Mouse (Mus musculus) C2C12 (cell line): Measurements from ENCODE around the gene Bdkrb2. TPM values are rescaled to one million over a fixed set of nuclear protein-coding genes. Genes with fewer than 3 reads are reported as not detected.
A peak's percentile ranks its signal among the peaks of the same experiment; 100 is the strongest.

Experiments used
- H3K27me3 ChIP-seq: one replicate; pipeline ENCODE4 v1.6.1; 2011; ENCODE audit not compliant: control insufficient read depth, insufficient read depth, insufficient read length
- H3K36me3 ChIP-seq: one replicate; pipeline ENCODE4 v1.6.1; 2011; ENCODE audit not compliant: control insufficient read depth, insufficient read depth
- H3K4me3 ChIP-seq: one replicate; pipeline ENCODE4 v1.5.1; 2011; ENCODE audit warnings: mild to moderate bottlenecking, control low read depth; ENCODE audit not compliant: poor library complexity, insufficient read depth, severe bottlenecking
- H3K79me2 ChIP-seq: one replicate; pipeline ENCODE4 v1.6.1; 2011; ENCODE audit not compliant: control insufficient read depth, insufficient read depth
- H3K79me3 ChIP-seq: one replicate; pipeline ENCODE4 v1.6.1; 2011; ENCODE audit warnings: low read depth, control low read depth
- H3ac ChIP-seq: one replicate; pipeline ENCODE3; 2011; ENCODE audit warnings: low read depth; ENCODE audit not compliant: control insufficient read depth, insufficient read length
- CEBPB ChIP-seq: IDR thresholded peaks from one replicate; pipeline ENCODE4 v1.6.1; 2011; ENCODE audit warnings: low read depth, mild to moderate bottlenecking, control low read depth, moderate library complexity
- CTCF ChIP-seq: IDR thresholded peaks from one replicate; pipeline ENCODE4 v1.5.1; 2011; ENCODE audit not compliant: control insufficient read depth, insufficient read depth, insufficient read length
- FOSL1 ChIP-seq: IDR thresholded peaks from one replicate; pipeline ENCODE4 v1.8.0; 2011; ENCODE audit warnings: mild to moderate bottlenecking, low read length; ENCODE audit not compliant: poor library complexity, insufficient read depth, severe bottlenecking
- MAX ChIP-seq: IDR thresholded peaks from one replicate; pipeline ENCODE4 v1.6.1; 2011; ENCODE audit warnings: mild to moderate bottlenecking, control low read depth
- MYOD1 ChIP-seq: IDR thresholded peaks from one replicate; pipeline ENCODE4 v1.6.1; 2011; ENCODE audit warnings: low read depth; ENCODE audit not compliant: control insufficient read depth, insufficient read length
- MYOG ChIP-seq: IDR thresholded peaks from one replicate; pipeline ENCODE4 v1.6.1; 2011; ENCODE audit not compliant: control insufficient read depth, insufficient read length; ENCODE audit errors: extremely low read depth
- USF1 ChIP-seq: IDR thresholded peaks from one replicate; pipeline ENCODE4 v1.6.1; 2011; ENCODE audit warnings: low read depth, mild to moderate bottlenecking, control low read depth, moderate library complexity
- polyA plus RNA-seq: library from polyadenylated mRNA; unstranded; fragments of >200 nt; fragmentation: generic; extraction: Trizol; gene quantifications from one replicate; pipeline ENCODE4 v1.2.1, GENCODE M21; 2012; ENCODE audit warnings: missing spikeins

Gene Bdkrb2
- polyA plus RNA-seq, 1 experiment, result 1.2 TPM

- no peaks in the 10 kb centered on the region for H3K79me2 ChIP-seq
- no peaks in the 10 kb centered on the region for H3K36me3 ChIP-seq
- no peak overlapping the region for H3K4me3 ChIP-seq
- H3ac ChIP-seq, result no peak overlapping the region
- H3K79me3 ChIP-seq, result no peaks in the 10 kb centered on the region
- H3K27me3 ChIP-seq, result no peaks in the 10 kb centered on the region
- no peak for TF ChIP-seq CTCF
- no peak for TF ChIP-seq MYOG
- no peak for TF ChIP-seq USF1
- no peak for TF ChIP-seq MYOD1
- no peak for TF ChIP-seq FOSL1
These were observed 19.3 kb upstream of the Bdkrb2 start for GRCm38 (mm10) chr12:105543751-105544150.

- H3K27me3 ChIP-seq, result no peaks in the 10 kb centered on the region
- no peaks in the 10 kb centered on the region for H3K79me2 ChIP-seq
- TF ChIP-seq MYOG, result no peak
- no peak for TF ChIP-seq MYOD1
- TF ChIP-seq FOSL1, result no peak
- TF ChIP-seq MAX, result no peak
- no peak for TF ChIP-seq CTCF
- no peak for TF ChIP-seq CEBPB
- TF ChIP-seq USF1, result no peak
These were observed 18.2 kb upstream of the Bdkrb2 start for GRCm38 (mm10) chr12:105544872-105545271.

GRCm38 (mm10) chr12:105545696-105546435 is 17.2 kb upstream of the Bdkrb2 start:
- H3K79me2 ChIP-seq, result no peaks in the 10 kb centered on the region
- H3K4me3 ChIP-seq, result no peak overlapping the region
- peak; percentile 66 for TF ChIP-seq CEBPB
- no peak for TF ChIP-seq MYOD1
- H3ac ChIP-seq, result no peak overlapping the region
- H3K79me3 ChIP-seq, result no peaks in the 10 kb centered on the region
- no peaks in the 10 kb centered on the region for H3K36me3 ChIP-seq
- H3K27me3 ChIP-seq, result no peaks in the 10 kb centered on the region

More at GRCm38 (mm10) chr12:105544872-105545271, 18.2 kb upstream of the Bdkrb2 start:
- H3K4me3 ChIP-seq, result no peak overlapping the region
- no peak overlapping the region for H3ac ChIP-seq
- no peaks in the 10 kb centered on the region for H3K36me3 ChIP-seq
- H3K79me3 ChIP-seq, result no peaks in the 10 kb centered on the region

GRCm38 (mm10) chr12:105546538-105546937 is 16.5 kb upstream of the Bdkrb2 start:
- no peaks in the 10 kb centered on the region for H3K79me2 ChIP-seq
- H3K4me3 ChIP-seq, result no peak overlapping the region
- no peaks in the 10 kb centered on the region for H3K79me3 ChIP-seq
- no peak overlapping the region for H3ac ChIP-seq
- H3K36me3 ChIP-seq, result no peaks in the 10 kb centered on the region
- no peak for TF ChIP-seq MYOD1
- peak; percentile 63 for TF ChIP-seq MAX
- TF ChIP-seq MYOG, result no peak
- TF ChIP-seq CEBPB, result peak; percentile 20
- TF ChIP-seq USF1, result peak; percentile 49
- H3K27me3 ChIP-seq, result no peaks in the 10 kb centered on the region

GRCm38 (mm10) chr12:105547151-105547550 is 15.9 kb upstream of the Bdkrb2 start:
- no peak overlapping the region for H3ac ChIP-seq
- H3K27me3 ChIP-seq, result no peaks in the 10 kb centered on the region
- H3K4me3 ChIP-seq, result no peak overlapping the region
- no peaks in the 10 kb centered on the region for H3K36me3 ChIP-seq
- no peak for TF ChIP-seq MYOD1
- H3K79me2 ChIP-seq, result no peaks in the 10 kb centered on the region
- no peaks in the 10 kb centered on the region for H3K79me3 ChIP-seq

GRCm38 (mm10) chr12:105548001-105548400 is 15.0 kb upstream of the Bdkrb2 start:
- no peak overlapping the region for H3K4me3 ChIP-seq
- TF ChIP-seq MYOG, result no peak
- no peak for TF ChIP-seq CEBPB
- no peak for TF ChIP-seq CTCF
- TF ChIP-seq FOSL1, result no peak
- no peak for TF ChIP-seq MAX
- TF ChIP-seq USF1, result no peak
- no peak for TF ChIP-seq MYOD1
- no peak overlapping the region for H3ac ChIP-seq
- no peaks in the 10 kb centered on the region for H3K36me3 ChIP-seq
- H3K27me3 ChIP-seq, result no peaks in the 10 kb centered on the region
- H3K79me2 ChIP-seq, result no peaks in the 10 kb centered on the region
- H3K79me3 ChIP-seq, result no peaks in the 10 kb centered on the region
